Mouse (Mus musculus): Measurements from ENCODE around the gene Taf1d.

DNA sequence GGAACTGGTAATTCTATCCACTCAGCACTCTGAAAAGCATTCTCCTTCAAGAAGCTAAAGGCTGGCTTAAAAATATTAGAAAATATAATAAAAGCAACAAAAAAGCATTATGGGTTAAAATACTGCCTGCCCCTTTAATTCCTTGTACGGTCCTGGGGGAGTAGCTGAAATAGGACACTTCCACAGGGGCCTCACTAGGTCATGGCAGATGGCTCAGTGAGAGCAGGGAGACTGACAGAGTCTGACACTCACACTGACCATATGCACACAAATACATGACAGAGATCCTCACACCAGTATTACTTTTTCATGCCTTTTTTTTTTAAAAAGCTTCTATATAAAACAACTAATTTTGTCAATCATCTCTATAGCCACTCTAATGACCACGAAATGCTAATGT, 43.9 kb downstream of the Taf1d start:
- TF ChIP-seq JUND (conservative IDR thresholded peaks at IDR 0.05; ENCODE audit: low read depth, low read length) (no peak), POLR2A (IDR thresholded peaks at IDR 0.05; ENCODE audit: low read depth, low read length) (no peak), EP300 (IDR thresholded peaks at IDR 0.05; ENCODE audit: low read length) (no peak), CHD2 (IDR thresholded peaks at IDR 0.05; ENCODE audit: low read length) (no peak), MXI1 (IDR thresholded peaks at IDR 0.05; ENCODE audit: low read depth, low read length) (no peak), ELF1 (IDR thresholded peaks at IDR 0.05; ENCODE audit: low read depth, low read length) (no peak), CTCF (conservative IDR thresholded peaks at IDR 0.05 in 1 of 2, IDR thresholded peaks at IDR 0.05 in 1 of 2; ENCODE audit: low read depth in 2 of 2, low read length in 2 of 2) (no peak), HCFC1 (IDR thresholded peaks at IDR 0.05; ENCODE audit: low read depth, low read length) (no peak)

Measured in CH12.LX (cell line).